Mouse (Mus musculus) megakaryocyte-erythroid progenitor cell, adult 5-6 weeks (primary cell): ENCODE measurements around the gene Nxf2. TPM values are rescaled to one million over a fixed set of nuclear protein-coding genes. Genes with fewer than 3 reads are reported as not detected.

Experiments
- total RNA-seq, 2 experiments: library from RNA; stranded (forward) in 1 of 2; stranded (reverse) in 1 of 2; fragments of 200-1000, 215-1000 nt in 1 of 2; fragments of >200 nt in 1 of 2; fragmentation: Nextera tagmentation in 1 of 2; gene quantifications; 2 replicates each; pipeline ENCODE4 v1.2.3; 2014 to 2017

The Nxf2 gene
- total RNA-seq, 2 experiments from 2014 or later, result 1.7 TPM; not detected in 1

Other genes starting within 250 kb of the Nxf2 start
- 4.4 and 4.5 TPM in 2 replicates for gene Armcx1, start 246.8 kb downstream of the Nxf2 start, total RNA-seq (2014; fragmentation: Nextera tagmentation)
- 10.6 and 19.0 TPM in 2 replicates for gene Armcx1, start 246.8 kb downstream of the Nxf2 start, total RNA-seq (2017)
- 5.5 and 11.5 TPM in 2 replicates for gene Armcx6, start 213.3 kb downstream of the Nxf2 start, total RNA-seq (2014; fragmentation: Nextera tagmentation)
- gene Armcx6, start 213.3 kb downstream of the Nxf2 start, total RNA-seq (2017), result 5.4 and 11.2 TPM in 2 replicates
- 14.6 and 21.8 TPM in 2 replicates for gene Armcx3, start 208.2 kb downstream of the Nxf2 start, total RNA-seq (2014; fragmentation: Nextera tagmentation)
- 13.5 and 16.2 TPM in 2 replicates for gene Armcx3, start 208.2 kb downstream of the Nxf2 start, total RNA-seq (2017)
- 10.5 and 13.6 TPM in 2 replicates for gene Armcx2, start 155.5 kb downstream of the Nxf2 start, total RNA-seq (2014; fragmentation: Nextera tagmentation)
- 4.5 and 8.9 TPM in 2 replicates for gene Armcx2, start 155.5 kb downstream of the Nxf2 start, total RNA-seq (2017)
- gene Zmat1, start 44.5 kb upstream of the Nxf2 start, total RNA-seq (2014; fragmentation: Nextera tagmentation), result 2.0 and 3.9 TPM in 2 replicates
- gene Zmat1, start 44.5 kb upstream of the Nxf2 start, total RNA-seq (2017), result 0.99 and 1.7 TPM in 2 replicates
- gene Gm15023, start 212.9 kb upstream of the Nxf2 start, total RNA-seq (2014; fragmentation: Nextera tagmentation), result not detected in 2 replicates
- not detected in 2 replicates for gene Gm15023, start 212.9 kb upstream of the Nxf2 start, total RNA-seq (2017)
- not detected in 2 replicates for gene Tceal6, start 245.9 kb upstream of the Nxf2 start, total RNA-seq (2014; fragmentation: Nextera tagmentation)
- not detected in 2 replicates for gene Tceal6, start 245.9 kb upstream of the Nxf2 start, total RNA-seq (2017)